Mouse (Mus musculus): Measurements from ENCODE around the gene Tmem104. TPM values are rescaled to one million over a fixed set of nuclear protein-coding genes. Genes with fewer than 3 reads are reported as not detected.

The Tmem104 gene
- polyA plus RNA-seq, 1 experiment from 2014 or later, result 13.9 TPM

- Histone ChIP-seq H3K9ac (no peak overlapping the region), H3K36me3 (no peaks in the 10 kb centered on the region), H3K27ac (replicated peaks) (no peak overlapping the region), H3K4me2 (replicated peaks) (no peak overlapping the region), H3K9me3 (replicated peaks) (no peaks in the 10 kb centered on the region), H3K4me3 (replicated peaks) (no peak overlapping the region), H3K27me3 (peaks cover 31% of the 10 kb centered on the region), H3K4me1 (peaks cover 39% of the 10 kb centered on the region)
- 91% methylated on average over 4 of the region's 4 CpGs for WGBS
- no peak for ATAC-seq (ENCODE audit: insufficient number of reproducible peaks, low FRiP score, low TSS enrichment, low read depth)
Measured at GRCm38 (mm10) chr11:115169430-115169829, 17.9 kb upstream of the Tmem104 start.

- no peak for ATAC-seq (ENCODE audit: insufficient number of reproducible peaks, low FRiP score, low TSS enrichment, low read depth)
- no peaks in the 10 kb centered on the region for H3K36me3 ChIP-seq
- H3K9ac ChIP-seq, result no peak overlapping the region
- WGBS, result 42% methylated on average over 8 of the region's 8 CpGs
- no peak overlapping the region for H3K4me3 ChIP-seq (replicated peaks)
- peaks cover 22% of the 10 kb centered on the region for H3K27me3 ChIP-seq
- H3K4me1 ChIP-seq, result peaks cover 37% of the 10 kb centered on the region
- no peak overlapping the region for H3K4me2 ChIP-seq (replicated peaks)
- H3K27ac ChIP-seq (replicated peaks), result no peak overlapping the region
- no peaks in the 10 kb centered on the region for H3K9me3 ChIP-seq (replicated peaks)
Measured at GRCm38 (mm10) chr11:115171125-115171524, 16.2 kb upstream of the Tmem104 start.

GRCm38 (mm10) chr11:115172825-115173287 is 14.4 kb upstream of the Tmem104 start:
- 29% methylated on average over 4 of the region's 4 CpGs for WGBS
- H3K36me3 ChIP-seq, result no peaks in the 10 kb centered on the region
- H3K4me1 ChIP-seq, result peaks cover 53% of the 10 kb centered on the region
- no peaks in the 10 kb centered on the region for H3K9me3 ChIP-seq (replicated peaks)
- H3K9ac ChIP-seq, result no peak overlapping the region
- H3K27ac ChIP-seq (replicated peaks), result no peak overlapping the region
- 0 out of 2 replicates have a peak overlapping the region, but pooled peaks have one; percentile 12 for H3K4me2 ChIP-seq (replicated peaks)
- H3K4me3 ChIP-seq (replicated peaks), result no peak overlapping the region
- peaks cover 23% of the 10 kb centered on the region for H3K27me3 ChIP-seq
- ATAC-seq (ENCODE audit: insufficient number of reproducible peaks, low FRiP score, low TSS enrichment, low read depth), result no peak

GRCm38 (mm10) chr11:115173549-115174339 is 13.5 kb upstream of the Tmem104 start:
- Histone ChIP-seq H3K9ac (no peak overlapping the region), H3K27me3 (peaks cover 23% of the 10 kb centered on the region), H3K27ac (replicated peaks) (peak overlapping the region; percentile 76), H3K36me3 (no peaks in the 10 kb centered on the region), H3K4me2 (replicated peaks) (peak overlapping the region; percentile 25; the same call in 1 of the 2 replicates), H3K4me1 (peaks cover 56% of the 10 kb centered on the region), H3K9me3 (replicated peaks) (no peaks in the 10 kb centered on the region), H3K4me3 (replicated peaks) (no peak overlapping the region)
- ATAC-seq (ENCODE audit: insufficient number of reproducible peaks, low FRiP score, low TSS enrichment, low read depth), result 0 out of 2 replicates have a peak, but pooled peaks have one; percentile 20
- 7% methylated on average over 16 of the region's 16 CpGs for WGBS

- peaks cover 23% of the 10 kb centered on the region for H3K27me3 ChIP-seq
- no peak for ATAC-seq (ENCODE audit: insufficient number of reproducible peaks, low FRiP score, low TSS enrichment, low read depth)
- no peak overlapping the region for H3K9ac ChIP-seq
- H3K4me2 ChIP-seq (replicated peaks), result no peak overlapping the region
- H3K36me3 ChIP-seq, result no peaks in the 10 kb centered on the region
- H3K4me3 ChIP-seq (replicated peaks), result no peak overlapping the region
- no peaks in the 10 kb centered on the region for H3K9me3 ChIP-seq (replicated peaks)
- H3K27ac ChIP-seq (replicated peaks), result no peak overlapping the region
- H3K4me1 ChIP-seq, result peaks cover 59% of the 10 kb centered on the region
- 64% methylated on average over 24 of the region's 24 CpGs for WGBS
Measured at GRCm38 (mm10) chr11:115176399-115177190, 10.7 kb upstream of the Tmem104 start.

GRCm38 (mm10) chr11:115177559-115178195 is 9.6 kb upstream of the Tmem104 start:
- no peak overlapping the region for H3K4me3 ChIP-seq (replicated peaks)
- no peaks in the 10 kb centered on the region for H3K9me3 ChIP-seq (replicated peaks)
- no peak overlapping the region for H3K9ac ChIP-seq
- no peak overlapping the region for H3K4me2 ChIP-seq (replicated peaks)
- peaks cover 18% of the 10 kb centered on the region for H3K27me3 ChIP-seq
- H3K4me1 ChIP-seq, result peaks cover 49% of the 10 kb centered on the region
- ATAC-seq (ENCODE audit: insufficient number of reproducible peaks, low FRiP score, low TSS enrichment, low read depth), result no peak
- 46% methylated on average over 10 of the region's 10 CpGs for WGBS
- H3K36me3 ChIP-seq, result no peaks in the 10 kb centered on the region
- H3K27ac ChIP-seq (replicated peaks), result no peak overlapping the region

GRCm38 (mm10) chr11:115178766-115179165 is 8.5 kb upstream of the Tmem104 start:
- Histone ChIP-seq H3K4me1 (peaks cover 39% of the 10 kb centered on the region), H3K4me3 (replicated peaks) (no peak overlapping the region), H3K9me3 (replicated peaks) (no peaks in the 10 kb centered on the region), H3K4me2 (replicated peaks) (no peak overlapping the region), H3K9ac (no peak overlapping the region), H3K27me3 (peaks cover 14% of the 10 kb centered on the region), H3K27ac (replicated peaks) (no peak overlapping the region), H3K36me3 (no peaks in the 10 kb centered on the region)
- 55% methylated on average over 2 of the region's 2 CpGs for WGBS
- no peak for ATAC-seq (ENCODE audit: insufficient number of reproducible peaks, low FRiP score, low TSS enrichment, low read depth)

- ATAC-seq (ENCODE audit: insufficient number of reproducible peaks, low FRiP score, low TSS enrichment, low read depth), result no peak
- Histone ChIP-seq H3K36me3 (no peaks in the 10 kb centered on the region), H3K4me2 (replicated peaks) (no peak overlapping the region), H3K27me3 (peaks cover 12% of the 10 kb centered on the region; the same call in 1 of the 2 replicates), H3K9ac (no peak overlapping the region), H3K4me3 (replicated peaks) (no peak overlapping the region), H3K9me3 (replicated peaks) (no peaks in the 10 kb centered on the region), H3K27ac (replicated peaks) (no peak overlapping the region), H3K4me1 (peaks cover 35% of the 10 kb centered on the region)
- 44% methylated on average over 6 of the region's 6 CpGs for WGBS
Measured at GRCm38 (mm10) chr11:115179191-115179590, 8.1 kb upstream of the Tmem104 start.

GRCm38 (mm10) chr11:115179881-115180280 is 7.4 kb upstream of the Tmem104 start:
- no peak overlapping the region for H3K4me2 ChIP-seq (replicated peaks)
- peaks cover 9% of the 10 kb centered on the region; the same call in 1 of the 2 replicates for H3K27me3 ChIP-seq
- H3K27ac ChIP-seq (replicated peaks), result no peak overlapping the region
- ATAC-seq (ENCODE audit: insufficient number of reproducible peaks, low FRiP score, low TSS enrichment, low read depth), result no peak
- H3K4me1 ChIP-seq, result peaks cover 34% of the 10 kb centered on the region
- H3K36me3 ChIP-seq, result no peaks in the 10 kb centered on the region
- H3K9ac ChIP-seq, result no peak overlapping the region
- no peak overlapping the region for H3K4me3 ChIP-seq (replicated peaks)
- 65% methylated on average over 6 of the region's 6 CpGs for WGBS
- no peaks in the 10 kb centered on the region for H3K9me3 ChIP-seq (replicated peaks)

GRCm38 (mm10) chr11:115181913-115182638 is 5.2 kb upstream of the Tmem104 start:
- Histone ChIP-seq H3K27ac (replicated peaks) (no peak overlapping the region), H3K4me3 (replicated peaks) (no peak overlapping the region), H3K36me3 (no peaks in the 10 kb centered on the region), H3K4me2 (replicated peaks) (no peak overlapping the region), H3K4me1 (peaks cover 30% of the 10 kb centered on the region), H3K27me3 (no peaks in the 10 kb centered on the region), H3K9ac (no peak overlapping the region), H3K9me3 (replicated peaks) (no peaks in the 10 kb centered on the region)
- WGBS, result 23% methylated on average over 12 of the region's 12 CpGs
- no peak for ATAC-seq (ENCODE audit: insufficient number of reproducible peaks, low FRiP score, low TSS enrichment, low read depth)

Data from embryonic facial prominence, embryonic 15.5 days (tissue).